ENCODE assay signal across 8 mouse cellular contexts in genomic region chr1:36589486-36589885, GRCm38 (mm10). TPM values are rescaled to one million over a fixed set of nuclear protein-coding genes. Genes with fewer than 3 reads are reported as not detected.
DNase-seq lines count a peak whose midpoint lies in the region; ATAC-seq lines count a peak whose summit lies in the region.

No protein-coding gene starts in this region.

- H3K4me3 ChIP-seq in embryonic facial prominence, embryonic 12.5 days, result no peak overlapping the region
- no peak overlapping the region for H3K4me3 ChIP-seq in limb, embryonic 11.5 days (ENCODE audit: low read depth, low read length)
- H3K4me3 ChIP-seq in forebrain, embryonic 11.5 days (ENCODE audit: low read depth, low read length), result no peak overlapping the region

- H3K9me3 ChIP-seq in embryonic facial prominence, embryonic 12.5 days, result no peaks in the 10 kb centered on the region
- H3K9me3 ChIP-seq in limb, embryonic 11.5 days (ENCODE audit: control insufficient read depth, low read length), result no peaks in the 10 kb centered on the region
- no peaks in the 10 kb centered on the region for H3K9me3 ChIP-seq in forebrain, embryonic 11.5 days (ENCODE audit: control insufficient read depth, low read length)

- H3K36me3 ChIP-seq in embryonic facial prominence, embryonic 12.5 days, result no peaks in the 10 kb centered on the region
- no peaks in the 10 kb centered on the region for H3K36me3 ChIP-seq in limb, embryonic 11.5 days (ENCODE audit: control insufficient read depth, insufficient read depth, low read length)
- no peaks in the 10 kb centered on the region for H3K36me3 ChIP-seq in forebrain, embryonic 11.5 days (ENCODE audit: control insufficient read depth, insufficient read depth, low read length)

- no peaks in the 10 kb centered on the region for H3K27me3 ChIP-seq in embryonic facial prominence, embryonic 12.5 days
- H3K27me3 ChIP-seq in limb, embryonic 11.5 days (ENCODE audit: control insufficient read depth, insufficient read depth, low read length), result no peaks in the 10 kb centered on the region
- no peaks in the 10 kb centered on the region for H3K27me3 ChIP-seq in forebrain, embryonic 11.5 days (ENCODE audit: control insufficient read depth, insufficient read depth, low read length)

- no peak overlapping the region; the same call in 1 of the 2 replicates for H3K4me2 ChIP-seq in embryonic facial prominence, embryonic 12.5 days (replicated peaks)
- no peak overlapping the region for H3K4me2 ChIP-seq in limb, embryonic 11.5 days (ENCODE audit: low read depth, severe bottlenecking)
- no peak overlapping the region for H3K4me2 ChIP-seq in forebrain, embryonic 11.5 days (ENCODE audit: low read depth, low read length, severe bottlenecking)

- no peak for ATAC-seq in embryonic facial prominence, embryonic 12.5 days (ENCODE audit: insufficient number of reproducible peaks, insufficient read depth, low FRiP score, low TSS enrichment)
- peak; percentile 7; the same call in 1 of the 2 replicates for ATAC-seq in limb, embryonic 11.5 days (ENCODE audit: insufficient number of reproducible peaks, low FRiP score, low TSS enrichment, low read depth)
- no peak for ATAC-seq in megakaryocyte progenitor cell, adult 5-6 weeks (replicated peaks; ENCODE audit: poor library complexity)
- no peak for ATAC-seq in forebrain, embryonic 11.5 days (replicated peaks; ENCODE audit: low FRiP score)

- 0 out of 2 replicates have a peak overlapping the region, but pooled peaks have one; percentile 25 for H3K9ac ChIP-seq in embryonic facial prominence, embryonic 12.5 days
- H3K9ac ChIP-seq in limb, embryonic 11.5 days (ENCODE audit: low read length), result no peak overlapping the region
- no peak overlapping the region for H3K9ac ChIP-seq in forebrain, embryonic 11.5 days (ENCODE audit: low read length)

- H3K27ac ChIP-seq in embryonic facial prominence, embryonic 12.5 days, result peak overlapping the region; percentile 85; the same call in 1 of the 2 replicates
- H3K27ac ChIP-seq in limb, embryonic 11.5 days (replicated peaks; ENCODE audit: low read depth, low read length), result peak overlapping the region; percentile 68
- H3K27ac ChIP-seq in forebrain, embryonic 11.5 days (ENCODE audit: low read depth, low read length), result no peak overlapping the region

- WGBS in embryonic facial prominence, embryonic 12.5 days, result 57% methylated on average over 6 of the region's 6 CpGs
- 44% methylated on average over 6 of the region's 6 CpGs for WGBS in limb, embryonic 11.5 days
- 48% methylated on average over 6 of the region's 6 CpGs for WGBS in forebrain, embryonic 11.5 days

- intact Hi-C loops in heart, postnatal 25 days (cut with DNase I), result no loop called here

- DNase-seq in right cerebral cortex, postnatal 10 days (ENCODE audit: low spot score in 2 of 2), result peak; percentile 59 to 61
- no peak for DNase-seq in right cerebral cortex, postnatal 14 days
- DNase-seq in heart, postnatal 25 days (ENCODE audit: low spot score), result peak; percentile 79
- DNase-seq in limb, embryonic 11.5 days (ENCODE audit: low spot score), result peak; percentile 50
- DNase-seq in thymus, postnatal 10 days (ENCODE audit: low spot score in 2 of 2), result no peak
- no peak for DNase-seq in forebrain, embryonic 11.5 days (ENCODE audit: low spot score)

- H3K4me1 ChIP-seq in embryonic facial prominence, embryonic 12.5 days, result peaks cover 48% of the 10 kb centered on the region
- peaks cover 40% of the 10 kb centered on the region for H3K4me1 ChIP-seq in limb, embryonic 11.5 days (ENCODE audit: control insufficient read depth, insufficient read depth, low read length)
- no peaks in the 10 kb centered on the region; the same call in 1 of the 2 replicates for H3K4me1 ChIP-seq in forebrain, embryonic 11.5 days (replicated peaks; ENCODE audit: control insufficient read depth, insufficient read depth, low read length)

RNA-seq across cellular contexts. Expression of gene Sema4c, which starts 31.3 kb away (rescaled TPM):
- 29.3 and 29.4 TPM in 2 replicates for polyA plus RNA-seq in embryonic facial prominence, embryonic 12.5 days (2016; fragmentation: Nextera tagmentation; extraction: Ambion mirVana)
- total RNA-seq in heart, postnatal 25 days (2021), result 10 to 100 TPM; 14.8 to 15.7 TPM
- 4.0 and 4.4 TPM in 2 replicates for polyA plus RNA-seq in limb, embryonic 11.5 days (2014; fragmentation: Nextera tagmentation; extraction: Ambion mirVana)
- 0.42 and 0.66 TPM in 2 replicates for total RNA-seq in megakaryocyte progenitor cell, adult 5-6 weeks (2015)
- 0.64 and 1.00 TPM in 2 replicates for total RNA-seq in megakaryocyte progenitor cell, adult 5-6 weeks (2017)
- polyA plus RNA-seq in forebrain, embryonic 11.5 days (2014; fragmentation: Nextera tagmentation; extraction: Ambion mirVana), result 2.9 and 3.3 TPM in 2 replicates

RNA-seq across cellular contexts. Expression of gene Ankrd39, which starts 42.2 kb away (rescaled TPM):
- 20.4 and 23.9 TPM in 2 replicates for polyA plus RNA-seq in embryonic facial prominence, embryonic 12.5 days (2016; fragmentation: Nextera tagmentation; extraction: Ambion mirVana)
- 1 to 10 TPM; 5.6 to 8.1 TPM for total RNA-seq in heart, postnatal 25 days (2021)
- polyA plus RNA-seq in limb, embryonic 11.5 days (2014; fragmentation: Nextera tagmentation; extraction: Ambion mirVana), result 16.0 and 17.4 TPM in 2 replicates
- total RNA-seq in megakaryocyte progenitor cell, adult 5-6 weeks (2015), result 4.6 and 4.9 TPM in 2 replicates
- total RNA-seq in megakaryocyte progenitor cell, adult 5-6 weeks (2017), result 5.4 and 7.3 TPM in 2 replicates
- polyA plus RNA-seq in forebrain, embryonic 11.5 days (2014; fragmentation: Nextera tagmentation; extraction: Ambion mirVana), result 18.7 and 20.8 TPM in 2 replicates

RNA-seq across cellular contexts. Expression of gene Gm42417, which starts 50.3 kb away (rescaled TPM):
- 0.49 TPM in 1 of 2 replicates, not detected in the other for polyA plus RNA-seq in embryonic facial prominence, embryonic 12.5 days (2016; fragmentation: Nextera tagmentation; extraction: Ambion mirVana)
- 100 to 1,000 TPM; 112 to 186 TPM for total RNA-seq in heart, postnatal 25 days (2021)
- polyA plus RNA-seq in limb, embryonic 11.5 days (2014; fragmentation: Nextera tagmentation; extraction: Ambion mirVana), result 0.29 and 0.79 TPM in 2 replicates
- total RNA-seq in megakaryocyte progenitor cell, adult 5-6 weeks (2015), result 0.62 and 0.83 TPM in 2 replicates
- total RNA-seq in megakaryocyte progenitor cell, adult 5-6 weeks (2017), result 3.1 TPM in 1 of 2 replicates, not detected in the other
- polyA plus RNA-seq in forebrain, embryonic 11.5 days (2014; fragmentation: Nextera tagmentation; extraction: Ambion mirVana), result not detected in 2 replicates

RNA-seq across cellular contexts. Expression of gene Ankrd23, which starts 52.8 kb away (rescaled TPM):
- polyA plus RNA-seq in embryonic facial prominence, embryonic 12.5 days (2016; fragmentation: Nextera tagmentation; extraction: Ambion mirVana), result 19.2 and 24.0 TPM in 2 replicates
- 100 to 1,000 TPM; 215 to 337 TPM for total RNA-seq in heart, postnatal 25 days (2021)
- polyA plus RNA-seq in limb, embryonic 11.5 days (2014; fragmentation: Nextera tagmentation; extraction: Ambion mirVana), result 7.3 and 8.8 TPM in 2 replicates
- total RNA-seq in megakaryocyte progenitor cell, adult 5-6 weeks (2015), result 1.3 and 2.5 TPM in 2 replicates
- total RNA-seq in megakaryocyte progenitor cell, adult 5-6 weeks (2017), result 4.8 and 7.4 TPM in 2 replicates
- 14.1 and 16.5 TPM in 2 replicates for polyA plus RNA-seq in forebrain, embryonic 11.5 days (2014; fragmentation: Nextera tagmentation; extraction: Ambion mirVana)

Comparison
In these comparisons a context has a peak if more than half of its experiments do, and no peak if none do; other contexts are left out.
1. DNase-seq: peak in right cerebral cortex, postnatal 10 days (2 of 2), heart, postnatal 25 days (single experiment) and limb, embryonic 11.5 days (single experiment); none in right cerebral cortex, postnatal 14 days (single experiment), thymus, postnatal 10 days (0 of 2) and forebrain, embryonic 11.5 days (single experiment).